Mouse (Mus musculus) heart, embryonic 14.5 days (tissue): ENCODE data around the gene Gm13199. TPM values are rescaled to one million over a fixed set of nuclear protein-coding genes. Genes with fewer than 3 reads are reported as not detected.

Experiments
- ATAC-seq: fragments of 200-750 bp; cut with Nextera tagmentation; 2 replicates; pipeline ENCODE4 v1.8.0; 2017; ENCODE audit warnings: low read depth, moderate TSS enrichment; ENCODE audit not compliant: insufficient number of reproducible peaks, insufficient read depth, low FRiP score
- H3K27ac ChIP-seq, 2 experiments: fragments of 200-500 bp in 1 of 2; fragments of 300-500 bp in 1 of 2; sonication (generic) in 1 of 2; replicated peaks in 1 of 2; 2 replicates each; pipeline ENCODE4 v1.5.1; 2012 to 2014; ENCODE audit warnings: low read depth in 2 of 2, low read length in 2 of 2, control low read depth in 1 of 2, mild to moderate bottlenecking in 1 of 2, mixed read lengths in 1 of 2; ENCODE audit not compliant: control insufficient read depth in 1 of 2, insufficient read depth in 1 of 2
- H3K27me3 ChIP-seq: fragments of 300-500 bp; sonication (generic); 2 replicates; pipeline ENCODE4 v1.6.1; 2014; ENCODE audit warnings: mild to moderate bottlenecking, low read length, control low read depth; ENCODE audit not compliant: control insufficient read depth, insufficient read depth
- H3K36me3 ChIP-seq: fragments of 300-500 bp; sonication (generic); 2 replicates; pipeline ENCODE4 v1.6.1; 2014; ENCODE audit warnings: mild to moderate bottlenecking, control low read depth, low read length, mixed read lengths; ENCODE audit not compliant: control insufficient read depth, insufficient read depth
- H3K4me1 ChIP-seq, 2 experiments: fragments of 200-500 bp in 1 of 2; fragments of 300-500 bp in 1 of 2; sonication (generic) in 1 of 2; 2 replicates each; pipeline ENCODE4 v1.6.1; 2012 to 2014; ENCODE audit warnings: low read length in 2 of 2, control low read depth in 1 of 2, mixed read lengths in 1 of 2; ENCODE audit not compliant: control insufficient read depth in 2 of 2, insufficient read depth in 2 of 2
- H3K4me2 ChIP-seq: fragments of 300-500 bp; sonication (generic); 2 replicates; pipeline ENCODE4 v1.6.1; 2014; ENCODE audit warnings: mild to moderate bottlenecking, low read length
- H3K4me3 ChIP-seq, 2 experiments: fragments of 200-500 bp in 1 of 2; fragments of 300-500 bp in 1 of 2; sonication (generic) in 1 of 2; 2 replicates each; pipeline ENCODE4 v1.5.1; 2012 to 2014; ENCODE audit warnings: low read length in 2 of 2, mild to moderate bottlenecking in 2 of 2, control low read depth in 1 of 2, low read depth in 1 of 2, moderate library complexity in 1 of 2; ENCODE audit not compliant: control insufficient read depth in 1 of 2, insufficient read depth in 1 of 2
- H3K9ac ChIP-seq: fragments of 300-500 bp; sonication (generic); 2 replicates; pipeline ENCODE4 v1.6.1; 2014; ENCODE audit warnings: mild to moderate bottlenecking, low read length
- H3K9me3 ChIP-seq: fragments of 300-500 bp; sonication (generic); 2 replicates; pipeline ENCODE4 v1.6.1; 2016; ENCODE audit warnings: low read length, control low read depth; ENCODE audit not compliant: control insufficient read depth
- WGBS: fragments of 180-500 bp; shearing (Covaris S2); extraction: QIAGEN DNeasy Blood & Tissue Kit; methylation state at CpG from one replicate; pipeline ENCODE4 v1.1.7; 2014; 5-methylcytosine and 5-hydroxymethylcytosine counted together
- polyA plus RNA-seq: library from polyadenylated mRNA; unstranded; fragments of >200 nt; fragmentation: Nextera tagmentation; extraction: Ambion mirVana; gene quantifications from 2 replicates; pipeline ENCODE4 v1.2.1, GENCODE M21; 2014

Gene Gm13199
- polyA plus RNA-seq, result 0.61 and 1.1 TPM in 2 replicates

- no peak for ATAC-seq
- no peaks in the 10 kb centered on the region for H3K9me3 ChIP-seq
- H3K27me3 ChIP-seq, result no peaks in the 10 kb centered on the region
- H3K4me1 ChIP-seq, result no peaks in the 10 kb centered on the region
- H3K4me2 ChIP-seq, result no peak within 1 kb of the TSS
- peaks cover 84% of the 10 kb centered on the region for H3K36me3 ChIP-seq
- WGBS, result 89% methylated on average over 3 of the region's 3 CpGs
- H3K4me3 ChIP-seq, result no peak within 1 kb of the TSS
- H3K27ac ChIP-seq, result no peak within 1 kb of the TSS
- H3K9ac ChIP-seq, result no peak within 1 kb of the TSS
These were observed at the start of gene Gm13199 for GRCm38 (mm10) chr2:5862834-5863233. TSS of gene Gm13199 (minus strand) at chr2:5862934.

GRCm38 (mm10) chr2:5911282-5911965, 48.7 kb upstream of the Gm13199 start:
- Histone ChIP-seq H3K4me1 (no peaks in the 10 kb centered on the region), H3K4me3 (no peak overlapping the region), H3K9ac (no peak overlapping the region), H3K9me3 (no peaks in the 10 kb centered on the region), H3K27ac (no peak overlapping the region), H3K4me2 (no peak overlapping the region), H3K27me3 (no peaks in the 10 kb centered on the region), H3K36me3 (peaks cover 5% of the 10 kb centered on the region; the same call in 1 of the 2 replicates)
- WGBS, result 56% methylated on average over 16 of the region's 16 CpGs
- ATAC-seq, result no peak

- ATAC-seq, result no peak
- H3K27me3 ChIP-seq, result no peaks in the 10 kb centered on the region
- 52% methylated on average over 3 of the region's 3 CpGs for WGBS
These were observed 43.9 kb upstream of the Gm13199 start for GRCm38 (mm10) chr2:5906625-5907024.

GRCm38 (mm10) chr2:5906092-5906491, 43.4 kb upstream of the Gm13199 start:
- Histone ChIP-seq H3K4me2 (no peak overlapping the region), H3K27me3 (no peaks in the 10 kb centered on the region), H3K9me3 (no peaks in the 10 kb centered on the region), H3K36me3 (no peaks in the 10 kb centered on the region), H3K4me1 (no peaks in the 10 kb centered on the region), H3K27ac (no peak overlapping the region), H3K4me3 (no peak overlapping the region), H3K9ac (no peak overlapping the region)
- WGBS, result 23% methylated on average over 5 of the region's 5 CpGs
- no peak for ATAC-seq

More at GRCm38 (mm10) chr2:5906625-5907024, 43.9 kb upstream of the Gm13199 start:
- H3K36me3 ChIP-seq, result no peaks in the 10 kb centered on the region
- H3K9ac ChIP-seq, result no peak overlapping the region
- H3K9me3 ChIP-seq, result no peaks in the 10 kb centered on the region
- no peak overlapping the region for H3K27ac ChIP-seq
- no peaks in the 10 kb centered on the region for H3K4me1 ChIP-seq
- H3K4me3 ChIP-seq, result no peak overlapping the region
- no peak overlapping the region for H3K4me2 ChIP-seq

GRCm38 (mm10) chr2:5900145-5900544, 37.4 kb upstream of the Gm13199 start:
- ATAC-seq, result no peak
- Histone ChIP-seq H3K9me3 (no peaks in the 10 kb centered on the region), H3K27me3 (no peaks in the 10 kb centered on the region), H3K4me1 (no peaks in the 10 kb centered on the region), H3K27ac (no peak overlapping the region), H3K4me2 (no peak overlapping the region), H3K4me3 (no peak overlapping the region), H3K36me3 (no peaks in the 10 kb centered on the region), H3K9ac (no peak overlapping the region)
- WGBS, result 62% methylated on average over 5 of the region's 5 CpGs

- H3K27me3 ChIP-seq, result no peaks in the 10 kb centered on the region
- H3K9ac ChIP-seq, result peak within 1 kb of the TSS; percentile 95
- peak within 1 kb of the TSS; percentile 75 to 86 for H3K4me3 ChIP-seq
- H3K4me1 ChIP-seq, result peaks cover 2 to 8% of the 10 kb centered on the region in 2 experiments; a peak in 3 of 4 replicates
- H3K9me3 ChIP-seq, result no peaks in the 10 kb centered on the region
- H3K27ac ChIP-seq, result peak within 1 kb of the TSS; percentile 71 to 88
- peak; percentile 99 for ATAC-seq
- H3K36me3 ChIP-seq, result peaks cover 26% of the 10 kb centered on the region
- WGBS, result under 1% methylated on average over 62 of the region's 62 CpGs
- peak within 1 kb of the TSS; percentile 75 for H3K4me2 ChIP-seq
These were observed 32.3 kb upstream of the Gm13199 start, which contains the start of gene Sec61a2 for GRCm38 (mm10) chr2:5894843-5895570. TSS of gene Sec61a2 (minus strand) at chr2:5895432.

- Histone ChIP-seq H3K27me3 (no peaks in the 10 kb centered on the region), H3K9ac (peak overlapping the region; percentile 95), H3K4me2 (peak overlapping the region; percentile 75), H3K4me3 (peak overlapping the region; percentile 21 to 86; a peak in 3 of 4 replicates), H3K27ac (peak overlapping the region in 1 of 2 experiments; percentile 88; a peak in 1 of 4 replicates), H3K4me1 (peaks cover 2 to 8% of the 10 kb centered on the region in 2 experiments; a peak in 3 of 4 replicates), H3K36me3 (peaks cover 30% of the 10 kb centered on the region), H3K9me3 (no peaks in the 10 kb centered on the region)
- no peak for ATAC-seq
- 49% methylated on average over 11 of the region's 11 CpGs for WGBS
These were observed 31.6 kb upstream of the Gm13199 start for GRCm38 (mm10) chr2:5894296-5894695.
